Mouse (Mus musculus) midbrain, embryonic 16.5 days (tissue): ENCODE results near the gene Fgf14. TPM values are rescaled to one million over a fixed set of nuclear protein-coding genes. Genes with fewer than 3 reads are reported as not detected.
A peak's percentile ranks its signal among the peaks of the same experiment; 100 is the strongest.

Experiments
- ATAC-seq: fragments of 200-750 bp; cut with Nextera tagmentation; 2 replicates; pipeline ENCODE4 v1.8.0; 2017; ENCODE audit warnings: moderate TSS enrichment
- H3K27ac ChIP-seq: fragments of 300-500 bp; sonication (generic); 2 replicates; pipeline ENCODE4 v1.5.1; 2014; ENCODE audit warnings: mild to moderate bottlenecking, low read length, mixed read lengths
- H3K27me3 ChIP-seq: fragments of 300-500 bp; sonication (generic); 2 replicates; pipeline ENCODE4 v1.6.1; 2014; ENCODE audit warnings: low read depth, low read length, mixed read lengths; ENCODE audit not compliant: control insufficient read depth, insufficient read depth
- H3K36me3 ChIP-seq: fragments of 300-500 bp; sonication (generic); 2 replicates; pipeline ENCODE4 v1.6.1; 2014; ENCODE audit warnings: mild to moderate bottlenecking, low read length, moderate library complexity, mixed read lengths; ENCODE audit not compliant: control insufficient read depth, insufficient read depth
- H3K4me1 ChIP-seq: fragments of 300-500 bp; sonication (generic); 2 replicates; pipeline ENCODE4 v1.6.1; 2014; ENCODE audit warnings: mild to moderate bottlenecking, low read length, mixed read lengths; ENCODE audit not compliant: control insufficient read depth, insufficient read depth
- H3K4me2 ChIP-seq: fragments of 300-500 bp; sonication (generic); 2 replicates; pipeline ENCODE4 v1.6.1; 2014; ENCODE audit warnings: mild to moderate bottlenecking, low read length, mixed read lengths
- H3K4me3 ChIP-seq: fragments of 300-500 bp; sonication (generic); 2 replicates; pipeline ENCODE4 v1.5.1; 2014; ENCODE audit warnings: low read depth, mild to moderate bottlenecking, low read length, moderate library complexity, mixed read lengths
- H3K9ac ChIP-seq: fragments of 300-500 bp; sonication (generic); 2 replicates; pipeline ENCODE4 v1.6.1; 2014; ENCODE audit warnings: low read depth, low read length, mixed read lengths
- H3K9me3 ChIP-seq: fragments of 300-500 bp; sonication (generic); replicated peaks from 2 replicates; pipeline ENCODE4 v1.6.1; 2014; ENCODE audit warnings: mild to moderate bottlenecking, low read length, mixed read lengths; ENCODE audit not compliant: control insufficient read depth, poor library complexity, severe bottlenecking
- WGBS: fragments of 180-500 bp; shearing (Covaris S2); extraction: QIAGEN DNeasy Blood & Tissue Kit; methylation state at CpG from one replicate; pipeline ENCODE4 v1.1.7; 2014; 5-methylcytosine and 5-hydroxymethylcytosine counted together
- polyA plus RNA-seq: library from polyadenylated mRNA; unstranded; fragments of >200 nt; fragmentation: Nextera tagmentation; extraction: Ambion mirVana; gene quantifications from 2 replicates; pipeline ENCODE4 v1.2.1, GENCODE M21; 2015

The Fgf14 gene
- polyA plus RNA-seq, 1 experiment from 2014 or later, result 36.8 TPM

DNA sequence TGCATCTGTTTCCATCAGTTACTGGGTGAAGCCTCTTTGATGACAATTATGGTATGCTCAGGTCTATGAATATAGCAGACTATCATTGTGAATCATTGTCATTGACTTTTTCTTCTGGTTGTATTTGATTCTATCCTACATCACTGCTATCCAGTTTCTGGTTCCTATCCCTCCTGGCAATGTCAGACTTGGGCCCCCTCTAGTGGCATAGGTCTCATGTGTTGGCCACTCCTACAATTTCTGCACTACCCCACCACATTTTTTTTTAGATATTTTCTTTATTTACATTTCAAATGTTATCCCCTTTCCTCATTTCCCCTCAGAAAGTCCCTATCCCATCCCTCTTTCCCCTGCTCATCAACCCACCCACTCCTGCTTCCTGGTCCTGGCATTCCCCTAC lies 409.9 kb downstream of the Fgf14 start:
- Histone ChIP-seq H3K4me2 (no peak overlapping the region), H3K4me3 (no peak overlapping the region), H3K27ac (no peak overlapping the region), H3K9ac (no peak overlapping the region), H3K27me3 (no peaks in the 10 kb centered on the region), H3K36me3 (no peaks in the 10 kb centered on the region), H3K4me1 (no peaks in the 10 kb centered on the region), H3K9me3 (no peaks in the 10 kb centered on the region)
- ATAC-seq, result no peak

DNA sequence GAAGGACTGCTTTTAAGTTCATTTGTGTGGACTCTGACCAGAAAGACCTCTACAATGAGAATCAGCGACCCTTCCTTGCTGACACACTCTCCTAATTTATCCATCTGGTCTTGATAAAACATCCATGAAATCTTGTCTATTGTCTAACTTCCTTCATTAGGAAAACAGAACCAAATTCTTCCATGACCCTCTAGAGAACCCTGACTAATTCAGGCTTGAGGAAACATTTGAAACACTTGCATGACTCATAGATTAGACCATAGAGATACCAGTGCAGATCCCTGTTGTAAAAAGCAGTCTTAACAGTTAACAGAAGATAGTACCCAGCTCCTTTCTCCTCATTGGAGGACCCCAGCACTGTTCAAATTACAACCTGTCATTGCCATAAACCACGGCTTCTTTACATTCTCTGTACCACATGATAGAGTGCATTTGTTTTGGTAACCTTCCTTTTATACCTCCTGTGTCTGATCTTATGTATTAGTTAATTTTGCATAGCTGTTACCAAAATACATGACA lies 412.3 kb downstream of the Fgf14 start:
- Histone ChIP-seq H3K9ac (no peak overlapping the region), H3K4me3 (no peak overlapping the region), H3K27me3 (no peaks in the 10 kb centered on the region), H3K36me3 (no peaks in the 10 kb centered on the region), H3K27ac (no peak overlapping the region), H3K4me2 (no peak overlapping the region), H3K9me3 (no peaks in the 10 kb centered on the region), H3K4me1 (no peaks in the 10 kb centered on the region)
- ATAC-seq, result no peak
- WGBS, result 64% methylated on average over 2 of the region's 2 CpGs

DNA sequence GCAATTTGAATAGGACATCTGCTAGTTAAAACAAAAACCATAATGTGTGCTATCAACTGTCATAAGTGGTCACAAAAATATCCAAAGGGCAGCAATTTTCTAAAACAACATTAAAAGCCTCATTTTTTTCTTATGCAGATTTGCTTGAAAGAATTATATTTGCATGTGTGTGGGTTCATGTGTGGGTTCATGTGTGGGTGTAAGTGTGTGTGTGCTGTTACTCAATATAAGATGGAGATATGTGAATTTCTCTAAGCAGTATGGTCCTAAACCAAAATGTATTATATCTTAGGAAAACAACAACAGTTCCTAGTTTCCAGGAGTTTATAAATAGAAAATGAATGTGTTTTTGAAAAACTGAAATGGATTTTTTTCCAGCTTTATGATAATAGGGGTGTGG lies 413.7 kb downstream of the Fgf14 start:
- ATAC-seq, result no peak
- H3K4me3 ChIP-seq, result no peak overlapping the region
- no peaks in the 10 kb centered on the region for H3K36me3 ChIP-seq
- no peak overlapping the region for H3K9ac ChIP-seq
- no peak overlapping the region for H3K27ac ChIP-seq
- H3K4me1 ChIP-seq, result no peaks in the 10 kb centered on the region
- H3K27me3 ChIP-seq, result no peaks in the 10 kb centered on the region
- H3K9me3 ChIP-seq, result no peaks in the 10 kb centered on the region
- no peak overlapping the region for H3K4me2 ChIP-seq

DNA sequence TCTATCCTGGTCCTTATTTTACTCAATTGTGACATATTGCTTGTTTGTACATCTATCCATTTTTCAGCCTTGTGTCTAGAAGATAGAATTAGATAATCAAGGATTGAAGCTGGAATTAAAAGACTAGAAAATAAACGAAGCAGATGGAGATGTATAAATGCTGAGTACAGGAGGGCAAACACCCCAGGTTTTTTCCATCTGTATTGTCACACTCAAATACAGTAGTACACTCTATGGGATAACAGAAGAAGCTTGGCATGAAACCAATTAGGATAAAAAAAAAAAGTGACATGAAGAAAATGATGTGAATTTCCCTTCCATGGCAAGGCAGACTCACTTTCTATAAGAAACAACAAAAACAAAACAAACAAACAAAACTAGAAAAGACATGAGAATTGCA lies 429.4 kb downstream of the Fgf14 start:
- Histone ChIP-seq H3K4me3 (no peak overlapping the region), H3K9ac (no peak overlapping the region), H3K36me3 (no peaks in the 10 kb centered on the region), H3K4me1 (no peaks in the 10 kb centered on the region), H3K27ac (no peak overlapping the region), H3K4me2 (no peak overlapping the region), H3K27me3 (no peaks in the 10 kb centered on the region), H3K9me3 (peaks cover 5% of the 10 kb centered on the region; the same call in 1 of the 2 replicates)
- WGBS, result 74% methylated on average over 1 of the region's 1 CpGs
- no peak for ATAC-seq

GRCm38 (mm10) chr14:124223445-124223844 lies 453.5 kb downstream of the Fgf14 start:
- no peak overlapping the region for H3K4me2 ChIP-seq
- H3K4me1 ChIP-seq, result no peaks in the 10 kb centered on the region
- no peaks in the 10 kb centered on the region for H3K9me3 ChIP-seq
- no peaks in the 10 kb centered on the region for H3K36me3 ChIP-seq
- peak; percentile 45; the same call in 1 of the 2 replicates for ATAC-seq
- 70% methylated on average over 2 of the region's 2 CpGs for WGBS
- no peak overlapping the region for H3K4me3 ChIP-seq
- H3K27me3 ChIP-seq, result no peaks in the 10 kb centered on the region
- no peak overlapping the region for H3K27ac ChIP-seq
- H3K9ac ChIP-seq, result no peak overlapping the region

DNA sequence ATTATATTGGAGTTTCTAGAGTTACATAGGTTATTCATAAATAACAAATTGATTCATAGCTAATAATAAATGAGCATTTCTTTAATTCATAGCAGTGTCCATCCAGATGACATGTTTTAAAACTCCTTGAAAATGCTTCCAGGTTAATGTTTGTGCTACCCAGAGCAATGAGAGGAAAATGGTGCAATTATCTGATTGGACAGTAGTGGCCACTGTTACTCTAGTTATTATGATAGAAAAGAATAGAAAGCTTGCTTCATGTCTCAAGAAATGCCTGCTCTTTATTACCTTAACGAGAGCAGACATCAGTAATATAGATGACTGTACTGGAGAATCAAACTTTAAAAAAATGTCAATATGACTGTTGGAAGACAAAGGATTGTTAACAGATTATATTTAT lies 454.5 kb downstream of the Fgf14 start:
- Histone ChIP-seq H3K4me3 (no peak overlapping the region), H3K4me1 (no peaks in the 10 kb centered on the region), H3K9ac (no peak overlapping the region), H3K27me3 (no peaks in the 10 kb centered on the region), H3K36me3 (no peaks in the 10 kb centered on the region), H3K27ac (no peak overlapping the region), H3K4me2 (no peak overlapping the region), H3K9me3 (no peaks in the 10 kb centered on the region)
- peak; percentile 80 for ATAC-seq
- 24% methylated on average over 1 of the region's 1 CpGs for WGBS

DNA sequence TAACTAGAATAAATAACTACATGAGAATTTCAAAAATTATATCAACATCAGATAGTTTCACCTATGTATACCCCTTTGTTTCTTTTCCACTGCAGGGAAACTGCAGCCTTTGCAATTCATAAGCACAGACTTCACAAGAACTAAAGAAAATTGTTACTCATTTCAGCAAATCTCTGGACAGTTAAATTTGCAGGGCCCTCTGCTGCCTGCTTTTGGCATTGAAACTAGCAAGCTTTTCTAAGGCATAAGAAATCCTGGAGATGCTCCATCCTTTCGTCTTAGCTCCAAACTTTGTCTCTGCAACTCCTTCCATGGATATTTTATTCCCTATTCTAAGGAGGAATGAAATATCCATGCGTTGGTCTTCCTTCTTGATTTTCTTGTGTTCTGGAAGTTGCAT lies 455.9 kb downstream of the Fgf14 start:
- WGBS, result 80% methylated on average over 2 of the region's 2 CpGs
- Histone ChIP-seq H3K36me3 (no peaks in the 10 kb centered on the region), H3K4me3 (no peak overlapping the region), H3K27ac (no peak overlapping the region), H3K4me2 (no peak overlapping the region), H3K9me3 (no peaks in the 10 kb centered on the region), H3K27me3 (no peaks in the 10 kb centered on the region), H3K9ac (no peak overlapping the region), H3K4me1 (no peaks in the 10 kb centered on the region)
- no peak for ATAC-seq

DNA sequence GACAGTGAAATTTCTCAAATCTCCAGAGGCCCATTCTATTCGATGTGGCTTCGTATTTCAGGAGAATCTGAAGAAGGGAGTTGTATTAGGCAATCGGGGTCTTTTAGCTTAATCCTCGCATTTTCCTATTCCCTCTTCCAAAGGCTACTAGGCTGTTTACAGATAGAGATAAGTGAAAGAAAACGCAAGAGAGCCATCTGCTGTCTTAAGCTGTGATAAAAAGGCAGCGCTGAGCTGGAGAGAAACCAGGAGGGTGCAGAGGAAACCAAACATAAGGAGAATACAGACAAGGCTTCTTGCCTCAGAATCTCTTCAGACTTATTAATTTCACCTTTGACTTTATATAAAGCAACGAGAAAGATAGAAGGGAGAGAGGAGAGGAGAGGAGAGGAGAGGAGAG lies 481.1 kb downstream of the Fgf14 start:
- H3K4me3 ChIP-seq, result peak overlapping the region; percentile 9; the same call in 1 of the 2 replicates
- peaks cover 5% of the 10 kb centered on the region for H3K4me1 ChIP-seq
- H3K9ac ChIP-seq, result no peak overlapping the region
- no peaks in the 10 kb centered on the region for H3K9me3 ChIP-seq
- 9% methylated on average over 7 of the region's 7 CpGs for WGBS
- H3K27ac ChIP-seq, result no peak overlapping the region
- no peaks in the 10 kb centered on the region for H3K27me3 ChIP-seq
- H3K4me2 ChIP-seq, result peak overlapping the region; percentile 50
- no peaks in the 10 kb centered on the region for H3K36me3 ChIP-seq
- ATAC-seq, result peak; percentile 44; the same call in 1 of the 2 replicates

GRCm38 (mm10) chr14:124195331-124195730 lies 481.6 kb downstream of the Fgf14 start:
- 27% methylated on average over 10 of the region's 10 CpGs for WGBS
- no peak for ATAC-seq
- H3K4me2 ChIP-seq, result peak overlapping the region; percentile 50
- peaks cover 5% of the 10 kb centered on the region for H3K4me1 ChIP-seq
- no peaks in the 10 kb centered on the region for H3K27me3 ChIP-seq
- H3K4me3 ChIP-seq, result peak overlapping the region; percentile 9
- H3K9me3 ChIP-seq, result no peaks in the 10 kb centered on the region
- no peak overlapping the region for H3K27ac ChIP-seq
- no peaks in the 10 kb centered on the region for H3K36me3 ChIP-seq
- H3K9ac ChIP-seq, result no peak overlapping the region

- Histone ChIP-seq H3K4me2 (peak overlapping the region; percentile 91), H3K9ac (peak overlapping the region; percentile 88), H3K4me3 (peak overlapping the region; percentile 75), H3K27me3 (no peaks in the 10 kb centered on the region), H3K4me1 (peaks cover 5% of the 10 kb centered on the region), H3K27ac (peak overlapping the region; percentile 85), H3K36me3 (no peaks in the 10 kb centered on the region), H3K9me3 (no peaks in the 10 kb centered on the region)
- peak; percentile 71 for ATAC-seq
- WGBS, result 4% methylated on average over 15 of the region's 15 CpGs
Measured at GRCm38 (mm10) chr14:124192815-124193142, 484.1 kb downstream of the Fgf14 start.
